Mouse (Mus musculus) adrenal gland, adult 18-20 months (tissue): Measurements from ENCODE around the gene Tiam2. TPM values are rescaled to one million over a fixed set of nuclear protein-coding genes. Genes with fewer than 3 reads are reported as not detected.
A peak's percentile ranks its signal among the peaks of the same experiment; 100 is the strongest.
"Not testable (repeated sequence)": the region's sequence is repeated elsewhere in the genome, so short reads cannot be mapped to it uniquely, and the experiment has no call there.

ENCODE experiments used
- DNase-seq, 2 experiments: peaks; one replicate each; pipeline ENCODE4 v3.0.0; 2021 to 2022; ENCODE audit warnings: low spot score in 2 of 2
- total RNA-seq, 2 experiments: library from RNA; stranded (reverse); gene quantifications; 1 replicate in 1 of 2; 2 replicates in 1 of 2; pipeline ENCODE4 v1.2.3; 2021

Tiam2 gene
- total RNA-seq, 2 experiments from 2014 or later: 6.4 to 29.1 TPM

DNA sequence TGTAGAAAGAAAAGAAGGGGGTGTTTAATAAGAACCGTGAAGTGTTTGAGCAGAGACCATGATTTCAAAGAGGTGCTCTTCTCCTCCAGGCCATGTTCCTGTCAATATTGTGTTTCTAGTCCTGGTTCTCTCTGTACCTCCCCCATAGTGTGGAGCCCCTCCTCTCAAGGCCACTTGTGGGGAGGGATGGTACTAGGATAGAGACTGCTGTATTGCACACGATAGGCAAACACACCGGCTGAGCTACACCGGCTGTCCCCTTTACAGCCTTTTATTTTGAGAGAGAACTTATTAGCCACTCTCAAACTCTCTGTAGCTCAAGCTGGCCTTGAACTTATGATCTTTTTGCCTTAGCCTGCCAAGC, 11.1 kb downstream of the Tiam2 start:
- no peak for DNase-seq

DNA sequence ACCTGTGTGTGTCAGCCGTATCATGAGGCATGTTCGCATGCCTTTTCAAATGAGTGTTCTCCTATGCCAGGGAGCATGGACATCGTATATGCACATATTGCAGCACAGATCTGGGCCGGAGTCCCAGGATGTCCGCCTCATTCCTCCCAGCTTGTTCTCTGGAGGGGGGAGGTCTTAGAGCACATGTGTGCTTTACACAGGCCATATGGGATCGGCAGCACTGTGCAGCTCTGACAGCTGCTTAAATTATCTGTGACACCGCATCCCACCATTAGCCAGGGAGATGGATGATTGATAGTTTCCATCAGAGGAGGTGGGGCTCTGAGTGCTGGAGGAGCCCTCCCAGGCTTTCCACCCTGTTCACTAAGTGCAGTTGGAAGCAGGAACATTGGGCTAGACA, 12.4 kb downstream of the Tiam2 start:
- no peak for DNase-seq

DNA sequence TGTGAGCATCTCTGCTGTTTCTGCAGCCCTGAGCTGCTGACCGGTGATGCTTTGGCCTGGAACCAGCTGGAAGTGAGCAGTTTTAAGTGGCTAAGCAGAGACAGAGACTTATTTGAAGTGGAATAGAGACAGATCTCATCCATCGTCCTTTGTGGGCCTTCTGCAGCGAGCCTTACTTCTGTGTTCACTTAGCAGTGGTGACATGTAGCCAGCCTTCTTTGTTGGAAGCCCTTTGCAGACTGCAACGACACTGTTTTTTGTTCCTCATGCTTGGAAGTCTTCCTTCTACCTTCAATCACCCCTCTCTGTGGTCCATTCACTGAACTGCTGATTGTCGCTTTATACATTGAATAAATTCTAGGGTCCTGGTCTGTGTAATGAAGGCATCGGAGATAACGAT, 18.5 kb downstream of the Tiam2 start:
- DNase-seq: no peak

DNA sequence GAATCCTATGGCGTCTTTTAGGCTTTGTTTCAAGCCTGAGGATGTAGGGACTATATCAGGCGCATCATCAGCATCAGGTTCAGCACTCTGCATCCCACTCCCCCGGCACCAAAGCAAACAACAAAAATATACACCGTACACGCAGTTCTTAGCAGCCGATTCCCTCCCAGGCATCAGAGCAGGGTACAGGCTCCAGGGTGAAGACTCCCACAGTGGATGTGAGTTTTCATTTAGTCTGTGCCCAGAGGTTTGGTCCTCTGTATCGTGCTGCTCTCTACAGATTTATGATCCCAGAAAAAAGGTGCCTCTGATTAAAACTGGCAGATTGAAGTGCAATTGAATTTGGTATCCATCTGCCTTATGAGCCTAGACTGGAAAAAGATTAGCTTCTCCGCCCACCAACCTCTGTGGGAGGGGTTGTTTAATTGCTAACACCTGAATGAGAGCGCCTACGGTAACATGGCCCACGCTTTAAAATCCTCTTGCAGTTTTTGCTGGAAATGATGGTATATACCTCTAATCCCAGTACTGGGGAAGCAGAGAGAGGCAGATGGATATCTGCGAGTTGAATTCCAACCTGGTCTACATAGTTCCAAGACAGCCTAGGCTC, 19.0 kb downstream of the Tiam2 start:
- DNase-seq: no peak

DNA sequence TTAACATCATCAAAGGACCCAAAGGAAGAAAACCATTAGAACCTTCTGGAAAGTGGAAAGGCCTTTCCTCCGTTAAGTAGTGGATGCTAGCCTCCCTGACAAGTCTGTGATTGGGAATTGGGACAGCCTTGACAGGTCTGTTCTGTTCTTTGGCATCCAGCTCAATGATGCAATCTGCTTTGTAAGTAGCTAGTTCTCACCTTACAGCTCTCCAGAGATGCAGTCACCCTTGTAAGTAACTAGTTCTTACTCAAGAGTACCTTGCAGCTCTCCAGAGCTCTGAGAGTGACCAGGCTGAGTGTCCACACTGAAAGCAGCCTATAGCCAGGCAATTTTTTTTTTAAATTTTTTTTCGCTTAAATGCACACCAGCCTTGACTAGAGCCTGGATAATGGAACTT, 21.4 kb downstream of the Tiam2 start:
- no peak for DNase-seq

DNA sequence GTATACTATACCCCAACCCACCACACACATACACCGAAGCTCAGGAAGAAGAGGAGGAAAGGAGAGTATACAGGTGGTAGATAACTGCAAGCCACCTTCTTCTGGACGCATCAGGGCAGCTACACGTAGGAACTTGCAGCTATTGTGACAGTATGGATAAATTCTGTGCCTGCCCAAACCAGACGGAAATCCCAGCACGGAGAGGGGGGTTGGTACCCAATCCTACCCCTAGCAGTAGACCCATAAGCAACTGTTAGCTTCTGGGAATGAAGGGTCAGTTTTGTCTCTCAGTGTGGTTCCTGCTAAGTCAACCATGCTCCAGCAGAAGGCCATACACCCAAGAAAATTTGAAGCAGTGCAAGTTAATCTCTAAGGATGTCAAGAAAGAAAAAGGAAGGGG, 23.0 kb downstream of the Tiam2 start:
- no peak for DNase-seq

DNA sequence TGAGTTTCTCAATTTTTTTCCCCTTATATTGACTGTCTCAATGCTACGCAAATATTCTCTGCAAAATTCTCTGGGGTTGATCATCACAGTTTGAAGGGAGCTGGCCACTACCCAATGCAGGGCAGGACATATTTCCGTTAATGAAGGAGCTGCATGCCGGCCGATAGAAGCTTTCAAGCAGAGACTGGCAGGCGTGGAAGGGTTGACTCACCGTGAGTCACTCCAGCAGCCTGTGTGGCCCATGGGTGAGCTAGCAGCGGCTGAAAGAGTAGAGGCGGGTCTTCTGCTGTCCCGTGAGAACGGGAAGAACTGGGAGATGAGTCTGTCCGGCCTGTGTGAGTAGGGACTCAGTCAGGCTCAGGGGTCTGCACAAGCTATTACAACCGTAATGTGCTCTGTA, 23.6 kb downstream of the Tiam2 start:
- DNase-seq: peak; percentile 35 to 58

DNA sequence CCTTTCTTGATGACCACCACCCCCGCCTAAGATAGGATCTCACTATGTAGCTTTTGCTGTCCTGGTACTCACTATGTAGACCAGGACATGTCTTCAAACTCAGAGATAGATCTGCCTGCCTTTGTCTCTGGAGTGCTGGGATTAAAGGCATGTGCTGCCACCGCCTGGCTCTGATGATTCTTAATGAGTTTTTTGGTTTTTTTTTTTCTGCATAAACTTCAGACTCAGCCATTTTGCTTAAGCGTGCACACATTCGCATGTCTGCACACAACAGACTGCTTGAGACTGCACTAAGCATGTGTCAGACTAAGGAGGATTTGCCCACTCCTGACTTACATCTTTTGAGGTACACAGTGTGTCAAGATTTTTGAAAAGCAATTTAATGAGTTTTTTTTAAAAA, 24.0 kb downstream of the Tiam2 start:
- no peak for DNase-seq

DNA sequence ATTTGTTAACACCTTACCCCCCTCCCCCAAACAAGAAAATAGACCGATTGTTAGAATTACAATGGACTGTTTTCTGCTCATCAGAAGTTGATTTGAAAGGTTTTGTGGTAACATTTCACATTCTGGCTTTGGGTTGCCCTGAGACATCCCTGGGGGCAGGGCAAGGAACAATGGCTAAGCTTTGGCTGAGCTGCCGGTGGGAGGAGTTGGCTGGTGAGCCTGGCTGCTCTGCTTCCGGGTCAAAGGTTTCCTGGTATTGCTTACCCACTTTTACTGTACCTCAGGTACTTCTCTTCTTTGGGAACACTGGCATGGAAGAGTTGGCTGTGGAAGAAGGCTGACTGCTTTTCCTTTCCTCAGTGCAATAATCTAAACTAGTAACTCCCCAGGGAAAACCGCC, 25.3 kb downstream of the Tiam2 start:
- DNase-seq: no peak

DNA sequence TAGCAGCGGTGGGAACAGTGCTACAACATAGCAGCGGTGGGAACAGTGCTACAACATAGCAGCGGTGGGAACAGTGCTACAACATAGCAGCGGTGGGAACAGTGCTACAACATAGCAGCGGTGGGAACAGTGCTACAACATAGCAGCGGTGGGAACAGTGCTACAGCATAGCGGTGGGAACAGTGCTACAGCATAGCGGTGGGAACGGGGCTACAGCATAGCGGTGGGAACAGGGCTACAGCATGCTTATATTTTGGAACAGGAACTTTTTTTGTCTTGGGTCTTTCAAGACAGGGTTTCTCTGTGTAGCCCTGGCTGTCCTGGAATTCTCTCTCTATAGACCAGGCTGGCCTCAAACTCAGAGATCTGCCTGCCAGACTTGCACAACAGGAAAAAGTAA, 26.8 kb downstream of the Tiam2 start:
- DNase-seq: not testable (repeated sequence)

DNA sequence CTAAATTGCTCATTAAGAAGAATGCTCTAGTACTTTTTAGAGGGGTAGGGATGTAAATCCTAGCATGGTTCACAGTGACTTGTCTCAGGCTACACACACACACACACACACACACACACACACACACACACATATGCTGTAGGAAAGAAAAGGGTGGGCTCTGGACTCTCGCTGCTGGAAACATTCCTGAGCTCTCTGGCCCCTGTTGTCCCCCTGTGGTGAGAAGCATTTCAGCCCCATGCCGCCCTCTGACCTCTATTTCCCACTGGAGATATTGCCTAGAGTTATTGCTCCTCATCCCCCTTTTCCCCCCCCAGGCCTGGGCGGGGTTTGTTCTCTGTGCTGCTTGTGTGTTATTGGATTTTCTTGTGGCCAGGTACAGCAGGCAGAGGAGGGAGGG, 28.5 kb downstream of the Tiam2 start:
- DNase-seq: no peak

DNA sequence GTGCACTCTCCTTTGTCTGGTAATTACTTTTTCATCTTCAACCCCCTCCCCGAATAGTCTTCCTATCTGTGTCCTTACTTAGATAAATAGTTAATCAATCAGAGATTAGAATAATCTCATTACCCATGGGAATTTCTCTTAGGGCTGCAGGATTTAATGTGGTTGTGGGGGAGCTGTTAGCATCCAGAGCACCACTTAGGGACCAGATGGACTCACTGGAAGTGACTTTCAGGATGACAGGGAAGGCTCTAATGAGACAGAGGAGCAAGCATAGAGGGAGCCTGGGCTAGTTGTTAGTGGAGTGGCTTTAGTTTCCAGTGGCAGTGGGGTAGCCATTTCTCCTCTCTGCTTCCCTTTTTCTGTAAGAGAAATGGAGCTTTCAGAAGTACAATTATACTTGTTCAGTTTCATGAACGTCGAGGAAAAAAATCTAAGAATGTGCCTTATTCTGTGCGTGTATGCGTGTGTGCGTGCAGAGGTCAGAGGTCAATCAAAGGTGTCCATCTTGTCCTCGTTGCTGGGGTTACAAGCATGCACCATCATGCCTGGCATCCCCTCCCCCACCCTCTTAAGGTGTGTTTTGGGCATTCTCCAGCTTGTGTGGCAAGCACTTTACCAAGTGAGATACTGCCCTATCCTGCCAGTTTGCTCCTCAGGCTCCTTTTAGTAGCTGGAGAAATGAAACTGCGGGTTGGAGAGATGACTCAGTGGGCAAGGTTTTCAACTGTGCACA, 30.4 kb downstream of the Tiam2 start:
- DNase-seq: no peak

DNA sequence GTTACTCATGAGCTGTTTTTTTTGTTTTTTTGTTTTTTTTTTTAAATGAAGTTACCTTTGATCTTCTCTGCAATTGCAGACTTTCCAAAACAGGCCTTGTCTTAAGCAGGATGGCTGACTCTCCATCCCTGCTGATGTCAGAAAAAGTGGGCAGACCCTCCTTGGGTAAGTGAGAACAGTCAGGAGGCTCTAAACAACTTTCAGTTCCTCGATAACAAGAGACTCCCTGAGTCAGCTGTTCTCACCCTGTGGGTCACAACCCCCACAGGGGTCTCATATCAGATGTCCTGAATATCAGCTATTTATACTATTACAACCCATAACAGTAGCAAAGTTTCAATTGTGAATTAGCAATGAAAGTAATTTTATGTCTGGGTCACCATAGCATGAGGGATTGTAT, 33.9 kb downstream of the Tiam2 start:
- no peak for DNase-seq

DNA sequence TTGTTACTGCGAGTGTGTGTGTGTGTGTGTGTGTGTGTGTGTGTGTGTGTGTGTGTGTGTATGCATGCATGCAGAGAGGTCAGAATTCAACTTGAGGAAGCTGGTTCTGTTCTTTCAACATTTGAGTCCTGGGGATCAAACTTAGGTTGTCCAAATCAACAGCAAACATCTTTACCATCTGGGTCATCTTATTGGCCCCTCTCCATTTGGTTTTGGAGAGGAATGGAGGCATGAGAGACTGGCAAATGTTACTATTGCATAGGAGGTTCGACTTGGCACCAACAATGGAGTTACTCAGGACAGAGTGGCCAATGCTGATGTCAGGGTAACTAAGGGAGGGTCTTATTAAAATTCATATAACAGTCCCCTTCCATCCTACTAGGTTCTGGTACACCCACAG, 35.4 kb downstream of the Tiam2 start:
- no peak for DNase-seq

DNA sequence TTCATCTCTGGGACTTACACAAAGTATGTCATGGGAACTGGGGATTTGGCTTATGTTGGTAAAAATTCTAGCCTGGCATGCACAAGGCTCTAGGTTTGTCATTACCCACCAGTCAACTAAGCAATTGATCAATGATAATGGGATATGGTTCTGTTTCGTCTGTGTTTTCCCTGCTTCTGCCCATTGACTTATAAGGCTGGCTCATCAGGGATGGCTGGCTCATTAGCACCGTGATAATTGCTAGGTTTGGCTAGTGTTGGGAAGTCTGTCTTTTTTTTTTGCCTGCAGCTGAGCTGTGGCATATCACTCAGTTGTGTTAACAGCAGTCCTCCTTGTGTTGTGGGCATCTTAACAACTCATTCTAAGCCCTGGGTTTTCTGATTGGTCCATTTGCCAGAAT, 36.8 kb downstream of the Tiam2 start:
- no peak for DNase-seq

DNA sequence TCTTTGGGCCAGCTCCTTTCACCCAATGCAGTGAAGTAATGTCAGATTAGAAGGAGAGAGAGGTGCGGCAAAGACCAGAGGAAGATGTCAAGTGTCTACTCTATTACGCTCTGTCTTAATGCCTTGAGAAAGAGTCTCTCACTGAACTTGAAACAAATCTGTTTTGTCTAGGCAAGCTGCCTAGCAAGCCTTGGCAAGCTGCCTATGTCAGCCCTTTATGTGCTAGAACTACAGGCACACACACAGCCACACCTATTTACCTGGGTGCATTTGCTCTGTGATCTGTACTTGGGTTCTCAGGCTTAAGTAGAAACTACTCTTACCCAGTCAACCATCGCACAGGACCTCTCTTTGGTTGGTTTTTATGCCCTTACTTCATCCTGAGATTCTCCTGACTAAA, 40.4 kb downstream of the Tiam2 start:
- no peak for DNase-seq

DNA sequence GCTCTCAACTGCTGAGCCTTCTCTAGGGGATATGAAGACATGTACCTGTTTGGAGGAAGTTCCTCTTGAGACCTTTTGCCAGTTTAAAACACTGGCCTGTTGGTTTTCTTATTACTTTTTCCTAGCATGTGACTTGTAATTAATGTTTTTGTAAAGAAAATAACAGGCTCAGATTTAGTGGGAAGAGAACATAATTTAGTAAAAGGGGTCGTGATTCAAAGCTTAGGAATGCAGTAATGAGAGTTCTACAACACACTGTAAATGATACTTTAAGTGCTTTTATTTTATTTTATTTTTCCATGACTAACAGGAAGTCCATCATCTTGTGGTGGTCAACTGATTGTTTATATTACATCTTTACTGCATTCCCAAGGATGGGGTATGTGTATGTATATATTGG, 42.0 kb downstream of the Tiam2 start:
- DNase-seq: no peak

DNA sequence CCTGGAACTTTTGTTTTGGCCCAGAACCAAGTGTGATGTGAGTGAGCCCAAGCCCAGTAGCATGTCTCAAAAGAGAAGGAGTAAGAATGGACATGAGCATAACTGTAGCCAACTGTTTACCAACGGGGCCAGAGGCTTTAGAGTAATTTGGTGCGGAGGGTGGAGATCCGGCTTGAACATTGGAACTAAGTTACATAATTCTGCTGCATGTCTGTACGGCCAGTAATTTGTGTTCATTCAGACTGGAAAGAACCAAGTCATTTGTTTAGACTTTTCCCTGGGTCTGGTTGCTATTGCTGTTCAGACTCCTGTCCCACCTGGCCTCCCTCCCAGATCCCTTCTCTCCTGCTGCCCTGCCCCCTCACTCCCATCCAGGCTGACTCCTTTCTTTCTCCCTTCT, 43.3 kb downstream of the Tiam2 start:
- DNase-seq: no peak

DNA sequence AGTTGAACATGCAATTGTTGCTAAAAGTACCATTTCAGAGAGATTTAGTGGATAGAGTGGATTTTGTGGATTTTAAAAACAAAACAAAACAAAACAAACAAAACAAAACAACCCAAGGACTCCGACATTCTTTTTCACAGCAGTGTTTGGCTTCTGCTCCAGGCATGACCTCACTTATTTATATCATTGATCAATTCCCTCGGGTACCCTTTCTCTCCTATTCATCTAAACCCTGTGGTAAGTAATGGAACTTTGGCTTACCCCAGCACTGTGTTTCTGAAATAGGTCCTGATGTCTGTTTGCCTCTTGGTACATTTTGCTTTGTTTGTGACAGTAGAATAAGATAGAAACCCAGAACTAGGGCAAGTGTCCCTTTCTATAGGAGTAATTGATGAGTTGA, 52.2 kb downstream of the Tiam2 start:
- no peak for DNase-seq

DNA sequence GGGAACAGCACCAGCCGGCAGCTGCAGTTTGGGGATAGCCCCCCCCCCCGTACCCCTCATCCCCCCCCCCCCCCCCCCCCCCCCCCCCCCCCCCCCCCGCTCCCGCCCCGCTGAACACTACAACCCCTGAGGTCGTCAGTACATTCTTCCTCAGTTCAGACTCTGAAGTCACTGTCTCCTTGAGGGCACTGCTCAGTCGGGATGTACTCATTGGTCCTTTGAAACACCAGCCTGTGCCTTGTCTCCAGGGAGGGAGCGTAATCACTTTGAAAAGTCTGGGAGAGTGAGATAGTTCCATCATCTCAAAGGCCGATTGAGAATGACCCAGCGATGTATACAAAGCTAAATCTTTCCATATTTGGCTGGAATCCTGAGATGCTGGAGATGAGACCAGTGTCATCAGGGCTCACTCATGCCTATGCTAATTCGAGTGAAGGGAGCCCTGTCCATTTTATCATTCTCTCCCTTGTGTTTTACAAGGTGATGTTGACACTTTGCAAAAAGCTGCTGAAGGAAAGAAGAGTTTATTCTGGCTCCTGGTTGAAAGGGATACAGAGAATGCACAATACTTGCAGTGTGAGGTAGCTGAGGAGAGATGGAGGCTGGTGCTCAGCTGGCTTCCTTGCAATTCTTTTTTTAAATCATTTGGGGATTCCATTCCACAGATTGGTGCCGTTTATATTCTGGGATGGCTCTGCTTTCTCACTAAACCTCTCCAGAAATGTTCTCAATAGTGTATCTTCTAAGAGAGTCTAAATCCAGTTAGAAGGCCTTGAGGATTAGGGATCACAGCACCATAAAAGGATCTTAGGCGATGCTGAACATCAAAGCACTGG, 53.6 kb downstream of the Tiam2 start:
- no peak for DNase-seq

DNA sequence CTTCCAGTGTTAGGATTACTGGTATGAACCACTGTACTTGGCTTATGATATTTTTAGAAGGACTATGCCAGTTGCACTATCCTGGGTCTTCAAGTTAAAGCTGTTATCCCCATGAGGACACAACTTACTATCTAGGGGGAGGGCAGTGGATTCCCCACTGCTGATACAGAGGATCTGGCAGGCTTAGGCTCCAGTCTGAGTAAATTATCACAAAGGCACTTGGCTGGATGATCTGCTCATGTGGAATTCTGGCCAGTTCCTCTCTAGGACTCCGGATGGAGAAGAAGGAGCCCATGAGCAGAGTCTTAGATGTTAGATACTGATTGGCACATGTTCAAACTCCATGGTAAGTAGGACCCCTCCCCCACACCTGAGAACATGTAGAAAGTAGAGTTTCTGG, 59.0 kb downstream of the Tiam2 start:
- DNase-seq: no peak

DNA sequence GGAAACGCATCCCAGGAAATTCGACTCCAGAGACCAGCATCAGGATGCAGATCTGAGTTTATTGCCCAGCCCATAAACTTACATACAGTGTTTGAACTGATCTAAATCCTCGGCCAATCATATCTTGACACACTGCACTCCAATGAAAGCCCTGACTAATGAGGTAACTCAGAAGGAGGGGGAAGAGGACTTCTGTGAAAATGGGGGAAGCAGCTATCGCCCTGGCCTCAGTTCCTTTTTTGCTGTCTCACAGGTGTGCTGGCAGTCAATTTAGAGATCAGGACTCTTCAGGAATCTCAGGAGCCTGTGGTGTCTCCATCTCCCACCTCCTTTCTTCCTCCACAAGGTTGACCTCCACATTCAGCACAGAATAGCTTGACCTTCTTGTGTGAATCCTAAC, 61.4 kb downstream of the Tiam2 start:
- no peak for DNase-seq
